Mouse (Mus musculus) stomach, postnatal 0 days (tissue): ENCODE data around the gene Sim2. TPM values are rescaled to one million over a fixed set of nuclear protein-coding genes. Genes with fewer than 3 reads are reported as not detected.

Experiments used
- ATAC-seq: fragments of 200-750 bp; cut with Nextera tagmentation; 2 replicates; pipeline ENCODE4 v1.8.0; 2017; ENCODE audit not compliant: low FRiP score, low TSS enrichment
- DNase-seq: peaks from one replicate; pipeline ENCODE4 v3.0.0-alpha.2; 2016; ENCODE audit warnings: low spot score
- H3K27ac ChIP-seq: fragments of 300-500 bp; sonication (generic); replicated peaks from 2 replicates; pipeline ENCODE4 v1.5.1; 2014; ENCODE audit warnings: mild to moderate bottlenecking, control low read depth
- H3K27me3 ChIP-seq: fragments of 300-500 bp; sonication (generic); 2 replicates; pipeline ENCODE4 v1.6.1; 2014; ENCODE audit warnings: low read length; ENCODE audit not compliant: control insufficient read depth, insufficient read depth
- H3K36me3 ChIP-seq: fragments of 300-500 bp; sonication (generic); 2 replicates; pipeline ENCODE4 v1.6.1; 2014; ENCODE audit warnings: low read length, mixed read lengths; ENCODE audit not compliant: control insufficient read depth, insufficient read depth
- H3K4me1 ChIP-seq: fragments of 300-500 bp; sonication (generic); replicated peaks from 2 replicates; pipeline ENCODE4 v1.6.1; 2014; ENCODE audit warnings: antibody characterized with exemption; ENCODE audit not compliant: control insufficient read depth, insufficient read depth
- H3K4me2 ChIP-seq: fragments of 300-500 bp; sonication (generic); replicated peaks from 2 replicates; pipeline ENCODE4 v1.6.1; 2014; ENCODE audit warnings: low read depth, mild to moderate bottlenecking, control low read depth, moderate library complexity
- H3K4me3 ChIP-seq: fragments of 300-500 bp; sonication (generic); 2 replicates; pipeline ENCODE4 v1.5.1; 2014; ENCODE audit warnings: low read depth, low read length, control low read depth
- H3K9ac ChIP-seq: fragments of 300-500 bp; sonication (generic); 2 replicates; pipeline ENCODE4 v1.6.1; 2014; ENCODE audit warnings: mild to moderate bottlenecking, low read length, control low read depth, mixed read lengths
- H3K9me3 ChIP-seq: fragments of 300-500 bp; sonication (generic); 2 replicates; pipeline ENCODE4 v1.6.1; 2016; ENCODE audit warnings: low read length; ENCODE audit not compliant: control insufficient read depth
- CTCF ChIP-seq: IDR thresholded peaks from 2 replicates; pipeline ENCODE4 v1.5.1; 2016; ENCODE audit warnings: antibody characterized with exemption, low read depth, mild to moderate bottlenecking, moderate library complexity
- EP300 ChIP-seq: optimal IDR thresholded peaks from 2 replicates; pipeline ENCODE3; 2016; ENCODE audit warnings: antibody characterized with exemption
- WGBS: fragments of 180-500 bp; shearing (Covaris S2); extraction: QIAGEN DNeasy Blood & Tissue Kit; methylation state at CpG from one replicate; pipeline ENCODE4 v1.1.7; 2014; 5-methylcytosine and 5-hydroxymethylcytosine counted together
- polyA plus RNA-seq: library from polyadenylated mRNA; unstranded; fragments of >200 nt; fragmentation: Nextera tagmentation; extraction: Ambion mirVana; gene quantifications from 2 replicates; pipeline ENCODE4 v1.2.1, GENCODE M21; 2015

Sim2 gene
- polyA plus RNA-seq, 1 experiment from 2014 or later = 0.17 TPM

GRCm38 (mm10) chr16:94123247-94123646, 38.5 kb downstream of the Sim2 start:
- no peak overlapping the region for H3K27ac ChIP-seq
- peak; percentile 20 for DNase-seq
- ATAC-seq = no peak
- no peak overlapping the region for H3K4me3 ChIP-seq
- H3K9ac ChIP-seq = no peak overlapping the region
- no peaks in the 10 kb centered on the region for H3K4me1 ChIP-seq
- no peak overlapping the region for H3K4me2 ChIP-seq
- TF ChIP-seq CTCF (no peak), EP300 (no peak)
- WGBS = 71% methylated on average over 11 of the region's 11 CpGs
- H3K27me3 ChIP-seq = peaks cover 7% of the 10 kb centered on the region; the same call in 1 of the 2 replicates
- no peaks in the 10 kb centered on the region for H3K9me3 ChIP-seq
- no peaks in the 10 kb centered on the region for H3K36me3 ChIP-seq

- H3K27ac ChIP-seq = no peak overlapping the region
- TF ChIP-seq CTCF (no peak), EP300 (no peak)
- DNase-seq = no peak
- H3K4me3 ChIP-seq = peak overlapping the region; percentile 36
- no peaks in the 10 kb centered on the region for H3K36me3 ChIP-seq
- peak; percentile 36; the same call in 1 of the 2 replicates for ATAC-seq
- 4% methylated on average over 58 of the region's 83 CpGs for WGBS
- H3K4me2 ChIP-seq = peak overlapping the region; percentile 64
- peak overlapping the region; percentile 47 for H3K9ac ChIP-seq
- H3K4me1 ChIP-seq = no peaks in the 10 kb centered on the region
- peaks cover 7% of the 10 kb centered on the region; the same call in 1 of the 2 replicates for H3K27me3 ChIP-seq
- H3K9me3 ChIP-seq = no peaks in the 10 kb centered on the region
These were observed 40.6 kb downstream of the Sim2 start for GRCm38 (mm10) chr16:94125172-94125981.

GRCm38 (mm10) chr16:94126200-94126599, 41.5 kb downstream of the Sim2 start:
- Histone ChIP-seq H3K9me3 (no peaks in the 10 kb centered on the region), H3K4me3 (no peak overlapping the region), H3K4me2 (no peak overlapping the region), H3K4me1 (no peaks in the 10 kb centered on the region), H3K36me3 (no peaks in the 10 kb centered on the region), H3K27ac (no peak overlapping the region), H3K9ac (no peak overlapping the region), H3K27me3 (peaks cover 7% of the 10 kb centered on the region; the same call in 1 of the 2 replicates)
- 50% methylated on average over 9 of the region's 9 CpGs for WGBS
- TF ChIP-seq CTCF (no peak), EP300 (no peak)
- no peak for ATAC-seq
- no peak for DNase-seq

GRCm38 (mm10) chr16:94128236-94128835, 43.6 kb downstream of the Sim2 start:
- Histone ChIP-seq H3K27me3 (peaks cover 7% of the 10 kb centered on the region; the same call in 1 of the 2 replicates), H3K9ac (no peak overlapping the region), H3K4me3 (no peak overlapping the region), H3K4me2 (no peak overlapping the region), H3K4me1 (no peaks in the 10 kb centered on the region), H3K9me3 (no peaks in the 10 kb centered on the region), H3K27ac (no peak overlapping the region), H3K36me3 (no peaks in the 10 kb centered on the region)
- DNase-seq = no peak
- no peak for ATAC-seq
- TF ChIP-seq EP300 (no peak), CTCF (no peak)
- WGBS = 61% methylated on average over 2 of the region's 2 CpGs

GRCm38 (mm10) chr16:94134218-94134617, 49.5 kb downstream of the Sim2 start:
- Histone ChIP-seq H3K4me2 (no peak overlapping the region), H3K27me3 (no peaks in the 10 kb centered on the region), H3K4me1 (no peaks in the 10 kb centered on the region), H3K9me3 (no peaks in the 10 kb centered on the region), H3K4me3 (no peak overlapping the region), H3K9ac (no peak overlapping the region), H3K36me3 (no peaks in the 10 kb centered on the region), H3K27ac (no peak overlapping the region)
- no peak for TF ChIP-seq EP300
- TF ChIP-seq CTCF = no peak
- WGBS = 77% methylated on average over 10 of the region's 10 CpGs
- DNase-seq (no peak), ATAC-seq (no peak)

GRCm38 (mm10) chr16:94140746-94141145, 56.0 kb downstream of the Sim2 start:
- WGBS = 72% methylated on average over 10 of the region's 10 CpGs
- H3K27ac ChIP-seq = no peak overlapping the region
- no peaks in the 10 kb centered on the region for H3K4me1 ChIP-seq
- no peak for ATAC-seq
- no peak for DNase-seq
- no peaks in the 10 kb centered on the region for H3K36me3 ChIP-seq
- H3K9ac ChIP-seq = no peak overlapping the region
- H3K27me3 ChIP-seq = no peaks in the 10 kb centered on the region
- TF ChIP-seq EP300 (no peak), CTCF (no peak)
- H3K9me3 ChIP-seq = no peaks in the 10 kb centered on the region
- H3K4me2 ChIP-seq = no peak overlapping the region
- no peak overlapping the region for H3K4me3 ChIP-seq
